Mouse (Mus musculus) kidney, adult 2 months (tissue): ENCODE results near the gene Prex1.

Source experiments
- CTCF ChIP-seq: fragments of 200-500 bp; conservative IDR thresholded peaks from 2 replicates; pipeline ENCODE4 v1.5.1; 2011; ENCODE audit warnings: low read depth, mild to moderate bottlenecking, control low read depth, low read length, moderate library complexity, mixed read lengths; ENCODE audit not compliant: insufficient read depth, insufficient read length
- POLR2A ChIP-seq: fragments of 200-500 bp; IDR thresholded peaks from one replicate; pipeline ENCODE4 v1.6.1; 2011; ENCODE audit warnings: low read depth, low read length, control low read depth

- no peak for TF ChIP-seq POLR2A
- no peak for TF ChIP-seq CTCF
These were observed 20.2 kb downstream of the Prex1 start for GRCm38 (mm10) chr2:166693394-166693793.
